Mouse (Mus musculus): ENCODE data around the gene Ckmt2. TPM values are rescaled to one million over a fixed set of nuclear protein-coding genes. Genes with fewer than 3 reads are reported as not detected.

Gene Ckmt2
- polyA plus RNA-seq, 2 experiments from 2014 or later, result not detected

DNA sequence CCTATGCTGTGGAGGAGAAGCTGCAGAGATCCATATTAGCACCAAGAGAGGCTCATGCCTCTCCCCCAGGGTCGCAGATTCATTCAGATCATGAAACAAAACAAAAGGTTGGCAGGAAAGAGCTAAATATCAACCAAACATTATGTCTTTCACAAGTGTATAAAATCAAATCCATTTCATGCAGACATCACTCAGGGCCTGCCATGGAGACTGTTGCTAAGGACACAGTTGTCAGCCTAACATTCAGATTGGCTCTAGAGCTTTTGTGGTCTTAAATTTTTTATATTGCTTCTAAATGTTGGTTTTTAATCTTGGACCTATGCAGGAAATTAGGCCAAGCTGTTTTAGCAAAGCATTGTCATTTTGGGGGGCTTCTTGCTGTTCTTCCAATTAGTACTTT is 8.1 kb downstream of the Ckmt2 start:
- ATAC-seq, result no peak

DNA sequence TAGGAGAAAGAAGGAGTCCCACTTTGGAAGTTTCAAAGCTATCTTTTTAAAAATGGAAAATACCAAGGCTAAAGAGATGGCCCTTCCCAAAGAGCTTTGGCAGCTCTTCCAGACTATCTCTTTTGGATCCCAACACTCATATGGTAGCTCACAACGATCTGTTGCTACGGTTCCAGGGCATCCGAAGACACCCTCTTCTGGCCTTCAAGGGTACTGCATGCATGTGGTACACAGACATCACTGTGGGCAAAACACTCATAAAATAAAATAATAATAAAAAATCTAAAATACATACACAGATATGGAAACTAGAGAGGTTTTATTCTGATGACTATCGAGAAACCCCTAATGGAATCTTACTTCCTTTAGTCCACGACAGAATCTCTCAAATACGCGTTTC is 17.9 kb downstream of the Ckmt2 start:
- peak; percentile 73 for ATAC-seq

DNA sequence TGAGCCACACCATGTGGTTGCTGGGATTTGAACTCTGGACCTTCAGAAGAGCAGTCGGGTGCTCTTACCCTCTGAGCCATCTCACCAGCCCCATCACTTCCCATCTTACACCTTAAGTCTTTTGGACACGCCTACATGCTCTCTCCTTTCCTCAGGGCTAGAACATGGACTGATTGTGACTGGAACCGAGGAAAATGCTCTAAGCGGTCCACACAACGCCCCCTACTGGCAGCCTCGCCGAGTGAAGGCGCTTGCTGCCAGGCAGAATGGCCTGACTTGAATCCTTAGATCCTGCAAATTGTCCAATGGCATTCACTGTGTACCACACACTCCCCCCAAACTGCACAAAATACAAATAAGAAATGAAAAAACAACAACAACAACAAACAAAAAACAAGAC is 19.3 kb downstream of the Ckmt2 start:
- ATAC-seq, result no peak

DNA sequence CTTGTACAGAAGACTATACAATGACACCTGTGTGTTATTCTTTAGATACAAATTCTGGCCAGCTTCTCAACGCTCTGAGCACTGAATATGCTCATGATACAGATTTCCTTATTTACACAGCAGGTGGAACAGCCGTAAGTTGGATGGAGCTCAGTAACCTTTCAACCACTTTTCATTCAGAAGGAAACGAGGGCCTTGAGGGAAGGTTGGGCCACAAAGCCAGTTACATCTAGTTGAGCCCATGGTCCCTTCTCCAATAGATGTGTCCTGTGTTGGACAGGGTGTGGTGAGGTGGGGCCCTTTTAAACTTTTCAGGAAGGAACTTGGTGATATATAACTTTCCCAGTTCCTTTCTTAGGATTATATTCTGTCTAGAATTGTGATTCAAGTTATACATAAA is 22.3 kb downstream of the Ckmt2 start:
- no peak for ATAC-seq

DNA sequence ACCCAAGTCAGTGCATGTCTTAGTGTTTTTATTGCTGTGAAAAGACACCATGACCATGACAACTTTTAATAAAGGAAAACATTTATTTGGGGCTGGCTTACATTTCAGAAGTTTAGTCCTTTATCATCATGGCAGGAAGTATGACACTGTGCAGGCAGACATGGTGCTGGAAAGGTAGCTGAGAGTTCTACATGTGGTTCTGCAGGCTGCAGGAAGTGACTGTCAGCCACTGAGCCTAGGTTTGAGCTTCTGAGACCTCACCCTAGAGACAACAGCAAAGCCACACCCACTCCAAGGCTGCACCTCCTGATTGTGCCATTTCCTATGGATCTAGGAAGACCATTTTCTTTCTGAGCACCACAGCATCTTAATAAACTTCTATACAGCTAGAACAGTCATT is 48.8 kb downstream of the Ckmt2 start:
- peak; percentile 92 for ATAC-seq

- no peak for ATAC-seq
Measured at GRCm38 (mm10) chr13:91826066-91826465, 50.6 kb downstream of the Ckmt2 start.

DNA sequence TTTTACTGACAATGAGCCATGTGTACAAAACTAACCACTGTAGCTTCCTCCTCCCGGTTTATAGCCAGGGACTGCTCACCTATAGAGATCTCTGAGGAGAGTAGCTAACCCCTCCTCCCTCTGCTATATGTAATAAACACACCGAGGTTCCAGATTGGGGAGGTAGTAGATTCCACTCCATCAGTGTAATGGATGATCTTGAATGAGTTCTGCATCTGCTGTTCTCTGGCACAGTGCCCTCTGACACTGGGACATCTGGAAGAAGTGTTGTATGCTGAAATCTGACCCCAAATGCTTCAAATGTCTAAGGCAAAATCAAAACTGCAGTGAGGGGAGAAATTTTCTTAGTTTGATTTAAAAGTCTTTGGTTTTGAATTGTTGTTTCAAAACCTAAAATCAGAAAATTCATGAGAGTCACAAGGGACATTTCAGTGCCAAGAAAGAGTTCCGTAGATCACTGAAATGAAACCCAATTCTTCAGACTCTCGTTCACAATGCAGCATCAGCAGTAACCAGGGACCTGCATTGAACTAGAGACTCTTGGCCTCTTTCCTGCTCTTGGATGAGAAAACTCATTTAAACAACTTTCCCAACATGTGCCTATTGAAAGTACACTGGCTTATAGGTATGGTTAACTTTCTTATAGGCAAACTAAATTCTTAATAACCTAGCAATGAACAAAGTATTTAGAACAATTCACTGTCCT is 51.7 kb downstream of the Ckmt2 start:
- no peak for ATAC-seq

DNA sequence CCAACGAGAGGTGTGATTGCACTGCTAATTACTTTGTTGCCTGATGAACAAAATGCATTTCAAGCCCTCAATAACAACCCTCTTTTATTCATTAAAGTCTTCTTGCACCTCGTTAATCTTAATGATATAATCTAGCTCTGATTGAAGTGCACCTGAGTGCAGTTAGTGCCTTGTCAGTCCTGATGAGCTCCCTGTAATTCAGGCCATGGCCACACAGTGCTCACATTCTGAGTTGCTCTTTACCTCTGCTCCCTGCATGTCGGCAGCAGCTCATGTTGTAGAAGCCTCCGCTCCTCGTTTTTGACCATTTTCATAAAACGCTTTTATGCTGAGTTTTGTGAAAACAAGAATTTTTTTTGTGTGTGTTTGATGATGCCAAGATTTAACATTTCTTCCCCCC is 53.0 kb downstream of the Ckmt2 start:
- no peak for ATAC-seq

DNA sequence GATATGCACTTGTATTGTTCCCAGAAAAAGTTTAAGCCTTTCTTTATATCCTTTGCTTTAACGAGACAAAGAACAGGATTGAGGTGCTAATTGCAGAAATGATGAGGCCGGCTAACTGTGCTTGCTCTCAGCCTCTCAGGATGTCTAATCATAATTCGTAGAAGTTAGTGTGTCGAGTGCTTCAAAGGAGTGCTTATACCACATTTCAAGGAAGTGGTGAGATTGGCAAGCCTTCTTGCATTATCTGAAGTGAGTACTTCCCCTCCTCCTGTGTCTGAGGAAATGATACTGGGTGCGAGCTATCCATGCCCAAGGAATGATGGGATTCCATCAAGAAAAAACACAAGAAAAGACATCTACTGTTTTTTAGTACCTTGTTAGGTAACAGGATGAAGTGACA is 62.0 kb downstream of the Ckmt2 start:
- ATAC-seq, result peak; percentile 97

DNA sequence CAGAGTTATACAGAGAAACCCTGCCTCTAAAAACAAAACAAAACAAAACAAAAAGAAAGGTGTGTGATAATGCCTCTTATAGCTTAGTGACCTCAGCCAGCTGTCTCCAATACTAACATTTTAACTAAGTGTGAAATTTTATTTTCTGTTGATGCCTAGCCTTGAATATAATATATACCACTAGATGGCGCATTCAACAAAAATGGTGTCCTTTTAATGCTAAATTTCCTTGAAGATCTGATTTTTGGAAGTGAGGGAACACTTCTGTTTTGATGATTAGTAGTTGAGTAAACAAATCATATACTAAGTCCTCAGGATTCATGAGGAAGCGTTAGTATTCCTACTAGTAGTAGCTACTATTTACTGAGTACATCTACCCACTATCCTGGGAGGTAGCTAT is 67.2 kb downstream of the Ckmt2 start:
- ATAC-seq, result peak; percentile 12

DNA sequence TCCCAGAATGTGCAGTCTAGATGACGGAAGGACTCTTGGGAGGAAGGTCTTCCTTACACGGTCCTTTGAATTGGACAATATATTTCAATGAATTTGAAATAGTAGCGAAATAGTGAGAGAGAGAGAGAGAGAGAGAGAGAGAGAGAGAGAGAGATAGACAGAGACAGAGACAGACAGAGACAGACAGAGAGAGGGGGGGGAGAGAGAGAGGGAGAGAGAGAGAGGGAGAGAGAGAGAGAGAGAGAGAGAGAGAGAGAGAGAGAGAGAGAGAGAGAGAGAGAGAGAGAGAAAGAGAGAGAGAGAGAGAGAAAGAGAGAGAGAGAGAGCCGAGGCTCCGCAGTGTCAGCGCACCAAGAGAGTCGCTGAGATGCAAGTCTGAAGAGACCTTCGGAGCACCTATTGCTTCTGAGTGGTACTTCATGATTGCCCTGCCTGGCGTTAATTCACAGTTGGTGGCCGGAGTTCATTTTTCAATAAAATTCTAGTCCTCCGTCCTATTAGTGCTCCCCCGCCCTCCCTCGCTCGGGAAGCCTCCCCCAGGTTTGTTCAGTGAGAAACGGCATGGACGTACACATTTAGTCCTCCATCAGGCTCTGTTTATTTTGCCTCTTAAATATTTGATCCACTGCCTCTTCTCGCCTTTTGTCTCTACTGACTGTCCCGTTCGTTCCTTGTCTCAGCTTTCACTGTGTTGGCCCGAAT is 68.7 kb downstream of the Ckmt2 start:
- ATAC-seq, result peak; percentile 37

DNA sequence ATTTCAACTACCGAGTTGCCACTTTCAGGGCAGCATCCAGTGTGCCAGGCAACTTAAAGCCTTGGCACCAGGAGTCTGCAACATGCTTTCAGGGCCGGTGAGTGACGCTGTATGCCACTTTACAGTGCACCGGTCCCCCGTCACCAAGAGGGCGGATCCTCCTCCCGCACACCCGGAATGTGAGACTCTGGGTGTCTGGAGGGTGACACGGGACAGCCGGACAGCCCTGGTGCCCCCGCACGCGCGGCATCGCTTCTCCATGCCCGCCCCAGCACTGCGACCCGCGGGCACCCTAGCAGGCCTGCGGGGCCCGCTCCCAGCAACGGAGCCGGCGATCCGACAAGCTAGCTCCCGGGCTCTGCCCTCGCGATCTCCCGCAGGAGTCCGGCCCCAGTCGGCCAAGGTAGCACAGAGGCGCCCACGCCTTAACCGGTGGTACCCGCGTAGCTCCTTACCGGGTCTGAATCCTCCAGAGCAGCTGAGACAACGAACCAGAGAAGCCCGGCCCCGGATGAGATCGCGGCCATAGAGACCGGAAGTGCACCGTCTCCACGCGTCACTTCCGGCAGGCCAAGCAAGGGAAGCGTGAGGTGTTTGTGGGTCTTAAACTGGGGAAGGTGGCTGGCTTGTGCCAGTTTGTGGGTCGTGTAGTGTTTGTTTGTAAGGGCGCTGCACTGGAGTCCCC is 69.4 kb downstream of the Ckmt2 start, which contains the start of gene Zcchc9:
TSS of gene Zcchc9 (minus strand) at position 551 of the 685 bp plus-strand sequence.
- ATAC-seq, result peak; percentile 92

Other genes with a start within 250 kb of the Ckmt2 start
- not detected for gene Acot12, start 135.4 kb downstream of the Ckmt2 start, polyA plus RNA-seq (2017; shearing (Covaris generic))
- gene Zcchc9, start 69.2 kb downstream of the Ckmt2 start, polyA plus RNA-seq (2017; shearing (Covaris generic)), result 10 to 100 TPM; 45.5 to 57.4 TPM